Mouse (Mus musculus) stomach, postnatal 0 days (tissue): ENCODE data around the gene E2f3.

Experiments used
- CTCF ChIP-seq: IDR thresholded peaks from 2 replicates; pipeline ENCODE4 v1.5.1; 2016; ENCODE audit warnings: antibody characterized with exemption, low read depth, mild to moderate bottlenecking, moderate library complexity
- EP300 ChIP-seq: optimal IDR thresholded peaks from 2 replicates; pipeline ENCODE3; 2016; ENCODE audit warnings: antibody characterized with exemption

DNA sequence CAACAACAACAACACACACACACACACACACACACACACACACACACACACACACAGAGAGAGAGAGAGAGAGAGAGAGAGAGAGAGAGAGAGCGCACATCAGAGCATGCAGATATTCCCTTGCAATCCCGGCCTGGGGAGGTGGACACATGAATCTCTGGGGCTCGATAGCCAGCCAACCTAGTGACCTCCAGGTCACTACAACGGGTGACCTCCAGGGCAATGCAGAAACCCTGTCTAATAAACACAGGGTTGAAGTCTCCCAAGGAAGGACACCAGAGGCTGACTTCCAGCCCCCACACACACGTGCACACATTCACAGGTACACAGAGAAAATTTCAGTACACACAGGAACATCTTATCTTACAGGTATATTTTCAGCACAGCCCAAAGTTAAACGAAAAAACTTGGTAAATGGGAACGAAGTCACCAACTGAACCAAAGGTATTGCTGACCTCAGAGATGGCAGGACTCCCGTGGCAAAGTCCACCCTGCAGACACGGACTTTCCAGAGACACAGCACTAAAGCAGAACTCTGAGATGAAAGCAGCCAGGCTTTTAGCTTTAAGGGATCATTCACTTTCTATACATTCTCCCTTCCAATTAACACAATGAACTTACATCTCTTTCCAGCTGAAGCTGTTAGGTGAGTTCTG lies 40.8 kb downstream of the E2f3 start:
- TF ChIP-seq EP300 (no peak), CTCF (no peak)
